Mouse (Mus musculus) gonadal fat pad, adult 2 months (tissue): ENCODE measurements at regions not wholly inside any gene's neighbourhood (a gene's known extent, or its start where the extent isn't known, plus 50 kb on each side); places are given as distances from the start of the nearest gene placed in this dataset.
A peak's percentile ranks its signal among the peaks of the same experiment; 100 is the strongest.

ENCODE experiments used
- DNase-seq: peaks from one replicate; pipeline ENCODE4 v3.0.0-alpha.2; 2012; ENCODE audit warnings: low read depth

GRCm38 (mm10) chr15:36427334-36427733 lies 580.2 kb downstream of the Zfp706 start:
- DNase-seq = no peak

GRCm38 (mm10) chr15:36425902-36426301 lies 581.7 kb downstream of the Zfp706 start:
- DNase-seq = no peak

GRCm38 (mm10) chr15:36424047-36424446 lies 583.5 kb downstream of the Zfp706 start:
- no peak for DNase-seq

- no peak for DNase-seq
Measured at GRCm38 (mm10) chr15:36422781-36423180, 584.8 kb downstream of the Zfp706 start.

GRCm38 (mm10) chr15:36419943-36420480 lies 587.6 kb downstream of the Zfp706 start:
- peak; percentile 38 for DNase-seq

- no peak for DNase-seq
Measured at GRCm38 (mm10) chr15:36417426-36417825, 590.1 kb downstream of the Zfp706 start.

GRCm38 (mm10) chr15:36415552-36416249 lies 591.9 kb downstream of the Zfp706 start:
- no peak for DNase-seq

- no peak for DNase-seq
Measured at GRCm38 (mm10) chr15:36412016-36412415, 595.6 kb downstream of the Zfp706 start.

GRCm38 (mm10) chr15:36405446-36405845 lies 602.1 kb downstream of the Zfp706 start:
- DNase-seq = no peak

- DNase-seq = no peak
Measured at GRCm38 (mm10) chr15:36403336-36404119, 604.0 kb downstream of the Zfp706 start.

- DNase-seq = no peak
Measured at GRCm38 (mm10) chr15:36402051-36402450, 605.5 kb downstream of the Zfp706 start.

- DNase-seq = no peak
Measured at GRCm38 (mm10) chr15:36400311-36400840, 607.2 kb downstream of the Zfp706 start.

- no peak for DNase-seq
Measured at GRCm38 (mm10) chr15:36399355-36400012, 608.1 kb downstream of the Zfp706 start.

- DNase-seq = no peak
Measured at GRCm38 (mm10) chr15:36398099-36398982, 609.2 kb downstream of the Zfp706 start.

GRCm38 (mm10) chr15:36396791-36397190 lies 610.8 kb downstream of the Zfp706 start:
- DNase-seq = no peak

- no peak for DNase-seq
Measured at GRCm38 (mm10) chr15:36396245-36396644, 611.3 kb downstream of the Zfp706 start.

GRCm38 (mm10) chr15:36395672-36396050 lies 611.9 kb downstream of the Zfp706 start:
- DNase-seq = no peak

- no peak for DNase-seq
Measured at GRCm38 (mm10) chr15:36394914-36395671, 612.5 kb downstream of the Zfp706 start.

- no peak for DNase-seq
Measured at GRCm38 (mm10) chr15:36389775-36390174, 617.8 kb downstream of the Zfp706 start.

GRCm38 (mm10) chr15:36381228-36381671 lies 626.3 kb downstream of the Zfp706 start:
- no peak for DNase-seq
